Mouse (Mus musculus) right cerebral cortex, adult 18-20 months (tissue): ENCODE data around the gene Gm15217.

Experiments used
- DNase-seq: peaks from one replicate; pipeline ENCODE4 v3.0.0; 2022; ENCODE audit warnings: mixed read lengths

Gm15217 gene

DNA sequence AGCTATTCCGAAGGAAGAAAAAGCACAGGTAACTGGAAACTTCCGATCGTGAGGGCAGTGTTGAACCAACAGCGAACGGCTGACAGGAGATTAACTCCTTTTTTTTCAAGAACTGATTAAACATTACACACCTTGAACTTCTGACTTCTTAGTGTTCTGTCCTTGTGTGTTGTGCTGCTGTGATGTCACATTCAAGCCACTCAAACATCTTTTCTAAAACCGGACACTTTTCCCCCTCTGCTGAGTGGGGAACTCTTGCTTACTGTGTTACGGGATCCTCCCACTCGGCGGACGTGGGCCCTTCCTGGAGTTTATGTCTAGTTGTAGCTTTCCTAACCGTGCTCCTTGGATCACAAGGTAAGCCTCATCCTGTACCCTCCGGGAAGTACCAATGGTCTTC is at the start of gene Gm15217:
Gene Gm15217 (plus strand): TSS at position 130 of the 400 bp plus-strand sequence.
- no peak for DNase-seq

- DNase-seq, result no peak
Measured at GRCm38 (mm10) chr14:46333421-46334237, 45.6 kb upstream of the Gm15217 start.

GRCm38 (mm10) chr14:46338801-46339200 is 40.4 kb upstream of the Gm15217 start:
- no peak for DNase-seq

DNA sequence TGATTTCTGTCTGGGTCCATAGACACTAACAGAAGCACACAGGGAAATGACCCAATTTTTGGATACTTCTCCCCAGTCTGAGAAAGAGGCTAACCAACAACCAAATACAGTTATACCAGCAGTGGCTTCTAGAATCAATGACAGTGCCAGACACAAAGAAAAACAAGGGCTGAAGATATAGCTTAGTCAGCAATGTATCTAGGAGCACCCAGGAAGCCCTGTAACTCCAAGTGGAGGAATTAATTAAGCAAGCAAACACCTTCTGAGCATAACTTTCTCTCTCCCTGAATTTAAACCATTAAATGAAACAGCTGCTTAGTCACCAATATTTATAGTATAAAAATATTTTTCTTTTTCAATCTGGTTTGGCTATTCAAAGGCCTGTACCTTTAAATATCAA is 34.5 kb upstream of the Gm15217 start:
- no peak for DNase-seq

DNA sequence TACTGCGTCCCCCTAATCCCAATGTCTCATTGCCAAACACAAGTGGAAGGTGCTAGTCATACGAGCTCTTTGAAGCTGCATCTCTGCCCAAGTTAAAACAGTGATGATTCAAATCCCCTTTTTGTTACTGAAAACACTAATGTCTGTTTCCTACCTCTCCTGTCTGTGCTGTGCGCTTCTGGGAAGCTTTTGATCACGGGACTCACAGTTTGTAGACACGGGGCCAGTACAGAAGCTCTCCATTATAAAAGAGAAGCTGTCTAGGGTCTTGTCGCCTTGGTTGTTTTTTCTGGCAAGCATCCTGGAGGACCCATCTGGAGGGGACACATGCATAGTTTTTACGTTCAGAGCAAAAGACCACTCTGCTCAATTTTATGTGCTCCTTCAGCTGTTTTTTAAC is 21.9 kb upstream of the Gm15217 start:
- DNase-seq, result no peak

GRCm38 (mm10) chr14:46357696-46358095 is 21.5 kb upstream of the Gm15217 start:
- DNase-seq, result no peak

DNA sequence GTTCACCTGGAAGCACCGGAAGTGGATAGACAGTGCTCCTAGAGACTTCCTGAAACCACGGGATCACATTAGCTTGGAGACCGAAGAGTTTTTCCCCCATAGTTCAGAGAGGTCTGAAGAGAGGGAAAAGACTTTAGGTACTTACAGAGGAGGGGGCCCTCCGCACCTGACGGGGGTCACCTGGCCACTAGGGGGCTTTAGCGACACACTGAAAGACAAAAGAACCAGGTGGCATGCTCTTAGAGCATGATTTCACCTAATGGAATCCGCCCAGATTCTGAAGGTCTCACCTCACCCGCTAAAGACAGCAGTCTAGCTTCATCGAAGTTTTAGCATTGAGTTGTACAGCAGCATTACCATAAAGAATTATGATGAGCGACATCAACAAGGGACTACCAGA is 16.0 kb upstream of the Gm15217 start:
- no peak for DNase-seq

DNA sequence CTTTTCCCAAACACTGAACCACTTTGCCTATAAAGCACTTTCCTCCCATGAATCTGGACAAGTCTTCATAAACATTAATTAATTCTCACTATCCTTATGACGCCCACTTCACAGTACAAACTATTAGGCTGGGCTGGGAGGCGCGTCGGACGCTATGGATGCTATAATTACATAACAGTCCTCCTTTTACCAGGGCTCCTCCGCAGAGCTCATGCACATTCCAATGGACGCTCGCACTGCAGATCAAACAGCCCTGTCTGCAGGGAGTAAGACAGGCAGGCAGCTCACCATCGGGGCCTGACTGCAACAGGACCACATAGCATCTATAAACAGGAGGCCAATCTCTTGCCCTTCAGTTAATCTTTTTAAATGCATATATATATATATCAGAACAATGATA is 6.8 kb upstream of the Gm15217 start:
- DNase-seq, result no peak

DNA sequence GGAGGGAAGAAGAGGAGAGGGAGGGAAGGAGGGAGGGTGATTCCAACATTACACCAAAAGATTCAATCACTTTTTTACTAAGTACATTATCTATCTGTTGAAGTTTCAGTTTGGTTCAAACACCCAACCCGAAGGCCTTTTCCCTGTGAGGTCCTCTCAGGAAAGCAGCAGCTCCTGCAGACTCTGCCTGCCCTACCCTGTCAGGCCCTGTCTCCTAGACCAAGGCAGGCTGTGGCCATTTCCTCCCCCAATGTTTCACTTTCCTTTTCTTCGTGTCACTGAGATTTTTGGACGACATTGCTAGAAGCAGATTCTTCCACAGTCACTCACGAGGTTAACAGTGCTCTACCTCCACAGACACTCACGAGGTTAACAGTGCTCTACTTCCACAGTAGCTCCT is 3.4 kb upstream of the Gm15217 start:
- no peak for DNase-seq

DNA sequence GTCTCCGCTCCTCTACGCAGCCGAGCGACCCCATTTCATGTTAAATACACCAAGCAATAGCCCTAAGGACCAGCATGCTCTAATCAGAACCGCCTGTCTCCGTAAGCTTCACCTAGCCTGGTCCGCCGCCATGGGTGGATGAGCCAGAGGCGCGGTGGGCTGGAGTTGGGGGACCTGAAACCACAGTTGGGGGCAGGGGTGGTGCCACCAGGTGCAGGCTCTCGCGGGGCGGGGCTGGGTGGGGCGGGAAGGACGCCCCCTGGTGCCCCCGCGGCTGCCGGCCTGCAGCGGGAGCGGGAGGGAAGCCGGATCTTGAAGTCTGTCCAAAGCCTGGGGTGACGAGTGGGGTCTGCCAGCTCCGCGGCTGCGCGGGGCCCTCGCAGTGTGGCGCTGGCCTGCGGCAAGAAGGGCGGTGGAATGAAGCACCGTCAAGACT is 1.1 kb downstream of the Gm15217 start:
- no peak for DNase-seq

DNA sequence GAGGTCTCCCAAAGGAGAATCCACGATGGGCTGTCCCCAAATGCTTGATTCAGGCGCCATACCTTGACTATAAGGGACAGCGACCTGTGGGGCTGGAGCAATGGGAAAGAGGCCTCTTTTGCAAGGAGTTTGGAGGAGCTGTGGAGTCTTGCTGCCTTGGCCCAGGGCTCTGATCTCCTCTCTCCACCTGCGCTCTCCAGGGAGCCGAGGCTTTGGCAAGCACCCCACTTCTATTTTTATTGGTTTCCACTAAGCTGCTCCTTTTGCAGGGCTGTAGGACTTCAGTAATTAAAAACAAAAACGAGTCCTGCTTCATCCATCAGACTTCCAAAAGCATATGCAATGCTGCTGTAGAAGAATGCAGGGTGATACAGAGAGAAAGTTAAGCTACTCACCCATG is 2.2 kb downstream of the Gm15217 start:
- DNase-seq, result no peak

DNA sequence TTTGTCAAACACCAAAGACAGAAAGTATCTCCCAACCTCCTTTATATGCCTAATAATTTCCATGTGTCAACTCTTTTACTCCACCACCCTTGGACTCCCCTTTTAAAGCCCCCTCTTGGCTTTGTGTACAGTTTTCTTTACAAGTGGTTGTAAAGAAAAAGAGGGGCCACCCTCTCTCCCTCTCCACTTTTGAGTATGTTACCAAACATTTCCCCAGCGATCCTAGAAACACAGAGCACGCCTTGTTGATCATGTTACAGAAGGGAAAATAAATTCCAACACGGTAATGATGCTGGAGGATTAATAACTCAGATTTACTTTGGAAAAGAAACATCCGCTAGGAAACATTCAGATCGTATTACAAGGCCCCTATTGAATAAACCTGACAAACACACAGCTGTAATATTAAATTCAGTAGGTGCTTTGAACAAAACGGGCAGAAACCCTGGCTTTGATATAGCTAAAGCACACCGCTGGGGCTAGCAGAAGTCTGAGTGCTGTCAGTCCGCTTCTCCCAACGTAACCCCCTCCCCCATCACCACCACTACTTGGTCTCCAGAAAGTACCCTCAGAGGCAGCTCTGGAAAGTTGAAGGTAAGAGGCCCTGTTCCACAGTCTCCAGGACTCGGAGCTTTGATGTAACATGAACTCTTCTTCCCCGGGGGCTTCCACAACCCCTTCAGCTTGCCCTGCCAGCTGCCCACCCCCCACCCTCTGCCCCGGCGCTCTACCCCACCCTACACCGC is 5.9 kb downstream of the Gm15217 start:
- no peak for DNase-seq

DNA sequence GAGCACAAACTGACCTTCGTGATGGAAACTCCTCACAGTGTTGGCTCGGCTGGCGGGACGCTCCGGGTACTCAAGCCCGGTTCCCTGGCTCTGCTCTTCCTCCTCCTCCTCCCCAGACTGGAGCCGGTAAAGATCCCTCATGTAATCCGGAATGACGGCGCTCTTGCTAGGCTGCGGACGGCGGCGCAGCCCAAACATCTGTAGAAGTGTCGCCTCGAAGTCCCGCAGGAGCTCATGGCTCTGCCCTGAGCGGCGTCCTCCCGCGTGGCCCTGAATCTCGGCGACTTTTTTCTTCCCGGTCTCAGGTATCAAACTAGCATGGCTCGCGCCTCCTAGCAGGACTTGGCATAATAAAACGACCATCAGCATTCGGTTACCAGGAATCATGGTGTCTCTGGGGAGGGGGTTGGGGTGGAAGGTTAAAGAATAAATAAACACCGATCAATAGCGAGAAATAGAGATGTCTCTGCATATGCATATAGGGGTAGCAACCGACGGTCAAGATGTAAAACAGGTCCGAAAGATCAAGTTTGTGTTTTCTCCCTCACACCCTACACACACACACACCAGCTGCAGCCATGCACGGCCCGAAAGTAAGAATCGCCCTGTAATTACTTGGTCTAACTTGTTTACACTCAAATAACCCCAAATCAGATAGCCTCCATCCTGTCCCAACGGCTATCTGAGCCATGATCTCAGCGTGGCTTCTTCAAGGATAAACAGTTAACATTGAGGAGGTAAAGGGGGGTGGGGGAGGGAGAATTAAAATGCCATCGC is 6.7 kb downstream of the Gm15217 start:
- DNase-seq, result no peak

DNA sequence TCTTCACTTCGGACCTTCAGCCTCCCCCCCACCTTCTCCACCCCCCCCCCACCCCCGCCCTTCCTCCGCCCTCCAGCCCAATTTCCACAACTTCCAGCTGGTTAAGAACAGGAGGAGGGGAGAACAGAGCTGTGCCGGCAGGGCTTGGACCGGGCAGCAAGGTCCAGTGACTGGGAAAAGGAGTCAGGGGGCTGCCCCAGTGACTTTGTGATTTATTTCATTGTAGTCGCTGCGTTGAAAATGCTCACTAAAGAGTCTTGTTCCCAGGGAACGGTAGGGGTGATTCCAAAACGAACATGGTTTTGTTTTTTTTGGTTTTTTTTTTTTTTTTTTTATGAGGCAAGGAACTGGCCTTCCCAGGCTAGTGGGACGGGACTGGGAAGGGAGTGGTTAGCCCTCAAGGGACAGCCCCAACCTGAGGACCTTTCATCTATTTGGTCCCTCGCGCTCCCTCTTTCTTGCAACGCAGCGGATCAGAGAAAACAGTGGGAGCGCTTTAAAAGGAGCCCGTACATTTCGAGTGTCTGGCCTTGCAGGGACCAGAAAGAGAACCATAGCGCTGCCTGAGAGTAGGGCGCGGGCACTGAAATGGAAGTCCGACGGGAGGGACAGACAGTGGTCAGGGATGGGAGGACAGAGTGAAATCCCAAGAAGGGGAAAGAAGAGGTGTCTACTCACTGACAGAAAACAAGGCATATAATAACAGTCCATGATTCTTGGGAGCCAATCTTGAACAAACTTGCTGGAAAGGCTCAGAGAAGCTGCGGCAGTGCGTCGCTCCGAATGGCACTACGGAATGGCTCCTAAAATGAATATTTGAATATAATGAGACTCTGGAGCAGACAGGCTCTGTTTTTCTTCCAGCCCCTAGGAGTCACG is 7.5 kb downstream of the Gm15217 start:
- DNase-seq, result no peak

DNA sequence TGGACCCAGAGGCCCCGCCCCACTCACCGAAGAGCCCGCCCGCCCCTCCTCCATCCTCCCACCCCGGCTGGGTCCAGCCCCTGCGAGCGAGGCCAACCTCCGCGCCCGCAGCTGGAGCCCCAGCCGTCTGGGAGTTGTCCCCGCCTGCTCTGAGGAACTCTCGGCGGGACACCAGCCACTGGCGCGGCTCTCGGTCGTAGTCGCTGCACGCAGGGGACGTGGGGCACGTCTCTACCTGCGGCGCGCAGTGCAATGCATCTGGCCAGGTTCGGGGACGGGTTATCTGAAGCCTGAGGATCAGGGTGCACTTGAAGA is 8.1 kb downstream of the Gm15217 start:
- DNase-seq, result no peak

GRCm38 (mm10) chr14:46387821-46388481 is 8.7 kb downstream of the Gm15217 start:
- no peak for DNase-seq

GRCm38 (mm10) chr14:46388636-46389035 is 9.4 kb downstream of the Gm15217 start:
- DNase-seq, result no peak

DNA sequence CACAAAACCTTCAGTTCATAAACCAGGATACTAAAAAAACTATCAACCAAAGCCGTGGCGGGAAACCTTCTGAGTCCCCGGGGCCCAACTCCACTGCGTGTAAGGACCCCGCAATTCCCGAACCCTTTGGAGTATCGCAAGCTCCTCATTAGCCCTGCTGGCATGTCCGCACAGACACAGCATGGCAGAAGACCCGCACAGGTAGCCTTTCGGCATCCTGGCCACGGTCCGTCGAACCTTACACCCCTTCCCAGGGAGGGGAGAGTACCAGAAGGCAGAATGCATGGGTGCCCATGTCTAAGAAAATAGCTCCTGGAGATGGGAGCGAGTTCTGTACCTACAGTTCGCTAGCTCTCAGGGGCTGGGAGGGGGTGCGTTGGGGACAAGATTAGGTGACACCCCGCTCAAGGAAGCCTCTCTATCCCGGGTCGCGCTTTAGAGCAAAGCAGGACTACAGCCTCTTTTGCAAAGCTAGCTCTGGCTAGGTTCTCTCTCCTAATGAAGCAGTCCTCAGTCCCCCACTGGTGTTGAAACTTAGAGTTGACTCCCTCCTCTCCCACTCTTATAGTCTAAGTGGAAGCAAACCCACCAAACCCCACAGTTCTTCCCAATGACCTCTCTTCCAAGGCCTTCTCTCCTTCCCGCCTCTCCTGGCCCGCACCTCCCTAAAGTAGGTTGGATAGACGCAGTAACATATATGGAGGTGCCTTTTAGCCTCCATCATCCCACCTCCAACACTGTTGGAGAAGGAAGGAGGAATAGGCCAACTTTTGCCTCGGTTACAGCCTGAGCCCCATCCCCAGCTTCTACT is 10.4 kb downstream of the Gm15217 start:
- DNase-seq, result no peak

GRCm38 (mm10) chr14:46390249-46390775 is 11.1 kb downstream of the Gm15217 start, which contains the start of gene Bmp4:
TSS of gene Bmp4 (minus strand) at chr14:46390669.
- DNase-seq, result no peak

DNA sequence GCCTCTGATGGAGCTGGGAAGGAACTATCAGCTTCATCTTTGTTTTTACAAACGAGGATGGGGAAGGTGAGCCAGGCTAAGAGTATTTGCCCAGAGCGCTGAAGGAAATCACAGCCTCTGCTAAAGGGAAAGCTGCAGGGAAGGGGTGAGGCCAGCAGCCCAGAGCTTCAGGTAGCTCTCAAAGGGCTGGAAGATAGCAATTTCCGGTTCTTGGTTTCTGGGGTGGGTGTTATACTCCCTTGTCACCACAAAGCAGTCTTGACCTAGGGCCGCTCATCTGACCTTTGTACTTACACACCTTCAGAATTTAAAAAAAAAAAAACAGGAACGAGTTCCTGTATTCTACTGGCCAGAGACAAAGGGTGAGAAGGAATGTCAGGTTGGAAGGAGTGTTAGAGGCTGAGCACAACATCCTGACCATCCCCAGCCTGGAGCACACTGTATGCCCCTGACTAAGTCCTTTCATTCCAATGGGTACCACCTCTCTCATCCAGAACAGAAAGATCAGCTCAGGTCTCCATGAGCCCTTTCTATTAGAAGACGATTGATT is 12.5 kb downstream of the Gm15217 start:
- no peak for DNase-seq
